Comparison of ENCODE assay signal across 13 mouse cellular contexts in the genomic region with DNA sequence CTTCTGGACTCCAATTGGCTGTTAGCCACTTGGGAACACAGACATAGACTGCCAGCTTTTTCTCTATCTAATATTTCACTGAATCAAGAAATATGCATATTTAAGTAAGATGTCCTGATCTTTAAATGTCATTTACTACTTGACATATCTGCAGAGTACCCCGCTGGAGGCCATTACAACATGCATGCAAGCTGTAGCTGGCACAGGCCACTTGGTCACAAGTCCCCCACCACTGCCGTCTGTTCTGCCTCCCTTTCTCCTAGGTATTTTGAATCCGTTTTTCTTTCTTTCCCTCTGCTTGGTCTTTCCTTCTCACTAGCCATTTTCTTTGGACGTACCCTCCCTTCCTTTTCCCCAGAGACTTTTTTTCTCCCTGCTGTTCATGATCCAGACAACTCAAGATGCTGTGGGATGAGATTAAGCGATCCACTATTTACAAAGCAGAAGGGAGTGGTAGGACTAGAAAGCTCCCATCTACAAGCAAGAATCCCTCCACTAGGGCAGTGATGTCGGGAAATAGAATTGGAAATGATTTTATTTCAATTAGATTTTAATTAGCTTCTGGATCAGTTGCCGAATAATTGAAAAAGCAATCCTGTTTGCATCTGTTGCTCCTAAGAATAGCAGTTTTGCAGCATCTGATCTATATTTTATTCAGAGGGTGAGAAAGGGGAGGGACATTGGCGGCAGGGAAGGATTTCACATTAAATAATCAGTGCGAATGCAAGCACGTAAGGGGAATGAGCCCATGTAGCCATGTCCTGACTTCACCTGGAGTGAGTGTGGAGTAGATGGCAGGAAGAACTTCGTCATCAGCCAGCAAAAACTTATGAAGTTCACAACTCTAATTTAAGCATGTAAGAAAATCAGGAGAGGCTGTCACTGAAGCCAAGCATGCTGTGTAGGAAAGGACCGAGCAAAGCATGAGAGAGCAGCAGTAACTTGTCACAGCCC.
DNase-seq lines count a peak whose midpoint lies in the region.
"Had no signal": no experiment of that assay in that cellular context is flagged by ENCODE, and none has a peak within 500 bp of the region (broad histone marks: within the 10 kb centered on the region; RNA-seq: fewer than 3 reads in every experiment).

No protein-coding gene starts in this region.

- DNase-seq in cerebellum, adult 9-11 months = peak; percentile 45
- no peak for DNase-seq in cerebellum, postnatal 25 days
- peak; percentile 9 for DNase-seq in layer of hippocampus, adult 11-12 months (ENCODE audit: low spot score)
- no peak for DNase-seq in layer of hippocampus, adult 8-10 months (ENCODE audit: low spot score in 2 of 2)
- peak; percentile 29 to 44 for DNase-seq in right cerebral cortex, adult 2 months (ENCODE audit: low spot score in 2 of 2)
- DNase-seq in right cerebral cortex, postnatal 4 days = no peak
- DNase-seq in heart, postnatal 10 days = no peak
- DNase-seq: adrenal gland, adult 8-10 months; gastrocnemius, adult 2 months; heart, postnatal 36 days; kidney, adult 11 months; lung, postnatal 10 days; thymus, postnatal 14 days had no signal

- intact Hi-C loops in heart, postnatal 10 days (cut with DNase I) = no loop called here

Comparison
In these comparisons a context has a peak if more than half of its experiments do, and no peak if none do; other contexts are left out.
1. DNase-seq: peak in cerebellum, adult 9-11 months (single experiment), layer of hippocampus, adult 11-12 months (single experiment) and right cerebral cortex, adult 2 months (2 of 2); none in cerebellum, postnatal 25 days (0 of 2), layer of hippocampus, adult 8-10 months (0 of 2), right cerebral cortex, postnatal 4 days (single experiment) and heart, postnatal 10 days (0 of 2).